In the genomic region with DNA sequence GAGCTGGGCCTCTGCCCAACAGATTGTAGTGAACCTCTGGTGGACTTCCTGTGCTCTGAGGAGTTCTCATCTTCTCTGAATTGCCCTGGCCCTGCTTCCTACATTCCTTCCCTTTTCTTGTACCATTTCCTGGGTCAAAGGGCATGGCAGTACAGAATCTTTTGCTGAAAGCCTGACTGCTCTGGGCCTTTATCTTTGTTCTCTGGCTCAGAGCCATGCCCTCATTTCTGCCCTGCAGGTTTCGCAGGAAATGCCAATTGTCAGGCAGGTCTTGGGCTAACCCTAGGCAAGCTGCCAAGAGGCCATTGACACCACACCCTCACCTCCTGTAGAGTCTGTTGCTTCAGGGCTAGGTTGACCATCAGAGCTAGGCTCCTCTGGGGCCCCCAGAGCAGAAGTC, we compare ENCODE assay signal across 8 mouse cellular contexts. TPM values are rescaled to one million over a fixed set of nuclear protein-coding genes. Genes with fewer than 3 reads are reported as not detected.
DNase-seq lines count a peak whose midpoint lies in the region; ATAC-seq and TF ChIP-seq lines count a peak whose summit lies in the region.
"Had no signal": no experiment of that assay in that cellular context is flagged by ENCODE, and none has a peak within 500 bp of the region (broad histone marks: within the 10 kb centered on the region; RNA-seq: fewer than 3 reads in every experiment).

No protein-coding gene starts in this region.

- TF ChIP-seq POLR2A in MEL (IDR thresholded peaks at IDR 0.05; ENCODE audit: control insufficient read depth in 1 of 2, insufficient read depth in 1 of 2, low read depth in 1 of 2, low read length in 2 of 2, poor library complexity in 1 of 2): no peak

- H3K4me3 ChIP-seq in MEL (ENCODE audit: control insufficient read depth in 1 of 2, insufficient read depth in 1 of 2, low read depth in 2 of 2, low read length in 2 of 2): no peak overlapping the region
- no peak overlapping the region for H3K4me3 ChIP-seq in lung, embryonic 14.5 days (ENCODE audit: low read depth, low read length)
- H3K4me3 ChIP-seq: limb, embryonic 13.5 days had no signal

- 46% methylated on average over 1 of the region's 1 CpGs for WGBS in lung, embryonic 14.5 days

- no peaks in the 10 kb centered on the region for H3K79me2 ChIP-seq in MEL (ENCODE audit: control insufficient read depth, insufficient read depth, low read length, poor library complexity)

- H3K9ac ChIP-seq in MEL (ENCODE audit: control insufficient read depth, low read depth, low read length, poor library complexity, severe bottlenecking): no peak overlapping the region
- H3K9ac ChIP-seq in lung, embryonic 14.5 days: no peak overlapping the region
- H3K9ac ChIP-seq: limb, embryonic 13.5 days had no signal

- peak in 1 of 2 experiments; percentile 2; a peak in 1 of 4 replicates for TF ChIP-seq EP300 in MEL (IDR thresholded peaks at IDR 0.05; ENCODE audit: low read depth in 1 of 2, low read length in 2 of 2)

- no peaks in the 10 kb centered on the region for H3K9me3 ChIP-seq in MEL (replicated peaks; ENCODE audit: insufficient read depth, low read length)
- H3K9me3 ChIP-seq in lung, embryonic 14.5 days (ENCODE audit: low read depth, low read length): no peaks in the 10 kb centered on the region
- H3K9me3 ChIP-seq: limb, embryonic 13.5 days had no signal

- peaks cover 0 to 16% of the 10 kb centered on the region in 2 experiments; a peak in 2 of 4 replicates for H3K36me3 ChIP-seq in MEL (ENCODE audit: control insufficient read depth in 1 of 2, insufficient read depth in 2 of 2, low read length in 2 of 2)
- no peaks in the 10 kb centered on the region for H3K36me3 ChIP-seq in lung, embryonic 14.5 days (ENCODE audit: insufficient read depth)
- H3K36me3 ChIP-seq: limb, embryonic 13.5 days had no signal

- H3K27me3 ChIP-seq in MEL (ENCODE audit: control insufficient read depth in 1 of 2, insufficient read depth in 2 of 2, low read length in 2 of 2): no peaks in the 10 kb centered on the region
- no peaks in the 10 kb centered on the region for H3K27me3 ChIP-seq in lung, embryonic 14.5 days (ENCODE audit: insufficient read depth, low read length)
- H3K27me3 ChIP-seq: limb, embryonic 13.5 days had no signal

- H3K27ac ChIP-seq in MEL (ENCODE audit: control insufficient read depth, low read depth, low read length): peak overlapping the region; percentile 48
- H3K27ac ChIP-seq in lung, embryonic 14.5 days (ENCODE audit: low read depth): no peak overlapping the region; the same call in 1 of the 2 replicates
- H3K27ac ChIP-seq: limb, embryonic 13.5 days had no signal

- H3K4me1 ChIP-seq in MEL (ENCODE audit: control insufficient read depth in 1 of 2, insufficient read depth in 2 of 2, low read length in 2 of 2): peaks cover 17 to 45% of the 10 kb centered on the region in 2 experiments
- no peaks in the 10 kb centered on the region for H3K4me1 ChIP-seq in lung, embryonic 14.5 days (ENCODE audit: insufficient read depth)
- H3K4me1 ChIP-seq: limb, embryonic 13.5 days had no signal

- peak; percentile 23 for ATAC-seq in inflammation-experienced regulatory T-cells, adult 6 months
- no peak for ATAC-seq in lung, embryonic 14.5 days (ENCODE audit: insufficient read depth)
- no peak for ATAC-seq in frontal cortex, adult (ENCODE audit: low TSS enrichment)

- TF ChIP-seq CTCF in MEL (IDR thresholded peaks at IDR 0.05 in 2 of 3, conservative IDR thresholded peaks at IDR 0.05 in 1 of 3; ENCODE audit: control insufficient read depth in 1 of 3, insufficient read depth in 1 of 3, low read depth in 2 of 3, low read length in 3 of 3, poor library complexity in 1 of 3, severe bottlenecking in 1 of 3): no peak
- TF ChIP-seq CTCF in lung, embryonic 14.5 days (IDR thresholded peaks at IDR 0.05; ENCODE audit: low read depth): no peak

- no peak overlapping the region for H3K4me2 ChIP-seq in lung, embryonic 14.5 days
- H3K4me2 ChIP-seq: limb, embryonic 13.5 days had no signal

- no peak for TF ChIP-seq RAD21 in MEL (IDR thresholded peaks at IDR 0.05; ENCODE audit: low read depth, low read length)

- peak; percentile 60 for DNase-seq in MEL (ENCODE audit: low read depth, low spot score)
- peak; percentile 77 for DNase-seq in adrenal gland, postnatal 14 days
- peak; percentile 53 for DNase-seq in lung, embryonic 14.5 days
- DNase-seq in urinary bladder, postnatal 25 days (ENCODE audit: low spot score): peak; percentile 79
- no peak for DNase-seq in thymus, postnatal 0 days (ENCODE audit: low spot score)

TF ChIP-seq in MEL, 35 proteins besides CTCF, POLR2A, EP300 and RAD21:
- TF ChIP-seq CHD2 (IDR thresholded peaks at IDR 0.05; ENCODE audit: low read length): no peak
- no peak for TF ChIP-seq UBTF (IDR thresholded peaks at IDR 0.05; ENCODE audit: borderline replicate concordance, insufficient read depth, low read depth, low read length)
- TF ChIP-seq CHD1 (IDR thresholded peaks at IDR 0.05; ENCODE audit: low read depth, low read length): no peak
- no peak for TF ChIP-seq MYC (IDR thresholded peaks at IDR 0.05; ENCODE audit: low read depth, low read length)
- TF ChIP-seq TBP (IDR thresholded peaks at IDR 0.05; ENCODE audit: low read depth, low read length): no peak
- no peak for TF ChIP-seq ZMIZ1 (IDR thresholded peaks at IDR 0.05; ENCODE audit: low read depth, low read length)
- TF ChIP-seq RCOR1 (IDR thresholded peaks at IDR 0.05; ENCODE audit: low read depth, low read length): no peak
- TF ChIP-seq ZC3H11A (IDR thresholded peaks at IDR 0.05; ENCODE audit: low read depth, low read length): no peak
- peak; percentile 29; the same call in 1 of the 2 replicates for TF ChIP-seq GATA1 (IDR thresholded peaks at IDR 0.05; ENCODE audit: low read depth, low read length)
- TF ChIP-seq MXI1 (IDR thresholded peaks at IDR 0.05; ENCODE audit: low read depth, low read length): no peak
- peak; percentile 53; the same call in 1 of the 2 replicates for TF ChIP-seq ELF1 (IDR thresholded peaks at IDR 0.05; ENCODE audit: low read depth, low read length)
- no peak for TF ChIP-seq POLR2AphosphoS2 (IDR thresholded peaks at IDR 0.05; ENCODE audit: low read length)
- TF ChIP-seq NRF1 (IDR thresholded peaks at IDR 0.05; ENCODE audit: insufficient read depth, low read depth, low read length, poor library complexity, severe bottlenecking): no peak
- TF ChIP-seq KAT2A (conservative IDR thresholded peaks at IDR 0.05; ENCODE audit: low read depth, low read length): no peak
- TF ChIP-seq USF1 (IDR thresholded peaks at IDR 0.05; ENCODE audit: low read depth, low read length): no peak
- TF ChIP-seq ETS1 (IDR thresholded peaks at IDR 0.05; ENCODE audit: low read depth, low read length): 0 out of 2 replicates have a peak, but pooled peaks have one; percentile 23
- TF ChIP-seq MAX (IDR thresholded peaks at IDR 0.05; ENCODE audit: low read length): no peak
- TF ChIP-seq BHLHE40 (IDR thresholded peaks at IDR 0.05; ENCODE audit: borderline replicate concordance, low read depth, low read length): no peak
- no peak for TF ChIP-seq E2F4 (IDR thresholded peaks at IDR 0.05; ENCODE audit: borderline replicate concordance, low read depth, low read length)
- TF ChIP-seq JUND (IDR thresholded peaks at IDR 0.05; ENCODE audit: low read depth, low read length): no peak
- no peak for TF ChIP-seq ZNF384 (IDR thresholded peaks at IDR 0.05; ENCODE audit: low read depth, low read length)
- no peak for TF ChIP-seq TAL1 (IDR thresholded peaks at IDR 0.05; ENCODE audit: low read length)
- no peak for TF ChIP-seq POLR2AphosphoS5 (IDR thresholded peaks at IDR 0.05; ENCODE audit: borderline replicate concordance, low read depth, low read length)
- no peak for TF ChIP-seq MAFK (IDR thresholded peaks at IDR 0.05; ENCODE audit: borderline replicate concordance, low read depth, low read length)
- TF ChIP-seq HCFC1 (IDR thresholded peaks at IDR 0.05; ENCODE audit: low read depth, low read length): peak; percentile 56
- TF ChIP-seq MYB (IDR thresholded peaks at IDR 0.05; ENCODE audit: low read depth, low read length): no peak
TF ChIP-seq in MEL: peak in this region for 4.

RNA-seq across cellular contexts. Expression of a gene that starts 17.9 kb away (rescaled TPM):
- total RNA-seq in MEL (2012; rRNA removed): 0.82 and 1.1 TPM in 2 replicates
- polyA plus RNA-seq in MEL (2012; ENCODE audit: insufficient read depth in 1 of 2, insufficient read length in 2 of 2, low read depth in 1 of 2, low replicate concordance in 2 of 2, missing spikeins in 1 of 2): 1 to 10 TPM in 1 of 2 experiments, not detected in 1; 5.1 TPM
- total RNA-seq in adrenal gland, postnatal 14 days (2021): 7.7 and 8.0 TPM in 2 replicates
- polyA plus RNA-seq in inflammation-experienced regulatory T-cells, adult 6 months (2017; shearing (Covaris generic)): 10 to 100 TPM; 19.2 to 34.4 (median 32.0) TPM
- 1.7 and 3.1 TPM in 2 replicates for polyA plus RNA-seq in lung, embryonic 14.5 days (2014; fragmentation: Nextera tagmentation; extraction: Ambion mirVana)
- 19.8 and 22.4 TPM in 2 replicates for polyA plus RNA-seq in thymus, postnatal 0 days (2015; fragmentation: Nextera tagmentation; extraction: Ambion mirVana)

RNA-seq across cellular contexts. Expression of a gene that starts 48.1 kb away (rescaled TPM):
- total RNA-seq in MEL (2012; rRNA removed): 0.35 and 1.2 TPM in 2 replicates
- 1 to 10 TPM in 1 of 2 experiments, not detected in 1; 6.8 TPM for polyA plus RNA-seq in MEL (2012; ENCODE audit: insufficient read depth in 1 of 2, insufficient read length in 2 of 2, low read depth in 1 of 2, low replicate concordance in 2 of 2, missing spikeins in 1 of 2)
- 3.3 and 5.3 TPM in 2 replicates for total RNA-seq in adrenal gland, postnatal 14 days (2021)
- 100 to 1,000 TPM in 2 of 3 experiments, 10 to 100 TPM in 1; 81.9 to 140 (median 126) TPM for polyA plus RNA-seq in inflammation-experienced regulatory T-cells, adult 6 months (2017; shearing (Covaris generic))
- polyA plus RNA-seq in lung, embryonic 14.5 days (2014; fragmentation: Nextera tagmentation; extraction: Ambion mirVana): 2.6 and 3.3 TPM in 2 replicates
- 12.2 and 14.5 TPM in 2 replicates for polyA plus RNA-seq in thymus, postnatal 0 days (2015; fragmentation: Nextera tagmentation; extraction: Ambion mirVana)
